Mouse (Mus musculus) spleen, adult 18-20 months (tissue): ENCODE data around the gene Csnk2a1.

Source experiments
- DNase-seq, 2 experiments: peaks; one replicate each; pipeline ENCODE4 v3.0.0; 2022; ENCODE audit warnings: mixed read lengths in 2 of 2

Csnk2a1 gene

DNA sequence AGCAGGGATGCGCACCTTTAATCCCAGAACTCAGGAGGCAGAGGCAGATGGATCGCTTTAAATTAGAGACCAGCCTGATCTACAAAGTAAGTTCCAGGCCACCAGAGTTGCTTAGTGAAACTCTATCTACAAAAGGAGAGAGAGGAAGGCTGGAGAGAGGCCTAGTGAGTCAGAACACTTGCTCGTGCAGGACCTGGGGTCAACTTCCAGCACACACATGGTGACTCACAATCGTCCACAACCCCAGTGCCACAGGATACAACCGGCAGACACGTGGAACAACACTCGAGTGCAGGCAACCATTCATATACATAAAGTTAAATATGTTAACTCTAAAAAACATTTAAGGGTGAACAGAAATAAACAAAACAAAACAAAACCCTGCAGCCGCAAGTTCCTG, 100.0 kb downstream of the Csnk2a1 start:
- no peak for DNase-seq

GRCm38 (mm10) chr2:152327980-152328379, 101.3 kb downstream of the Csnk2a1 start:
- DNase-seq = no peak

DNA sequence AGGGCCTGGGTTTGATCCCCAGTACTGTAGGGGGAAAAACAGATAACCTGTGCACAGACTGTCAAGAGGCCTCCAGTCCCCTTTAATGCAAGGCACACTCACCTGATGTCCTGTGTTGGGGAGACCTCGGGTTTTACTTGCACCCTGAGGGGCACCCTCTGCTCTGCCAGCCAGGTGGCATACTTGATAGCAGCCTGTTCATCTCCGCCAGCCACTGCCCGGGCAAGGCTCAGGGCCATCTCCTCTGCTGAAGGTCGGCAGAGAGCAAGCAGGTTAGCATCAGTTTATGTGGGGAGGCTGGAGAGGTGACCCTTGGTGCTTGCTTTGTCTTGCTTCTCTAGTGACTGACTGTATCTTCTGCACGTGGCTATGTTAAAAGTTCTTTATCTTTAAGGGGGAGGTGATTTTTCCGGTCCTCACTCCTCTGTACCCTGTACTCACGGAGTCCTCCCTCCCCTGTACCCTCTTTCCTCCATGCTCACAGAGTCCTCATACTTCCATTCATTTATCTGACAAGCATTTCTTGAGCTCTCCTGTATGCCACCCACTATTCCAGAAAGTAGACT, 104.3 kb downstream of the Csnk2a1 start:
- no peak for DNase-seq
